Mouse (Mus musculus) frontal cortex, postnatal 36 days (tissue): ENCODE data around the gene Litaf.

Experiments
- DNase-seq, 2 experiments: peaks; one replicate each; pipeline ENCODE4 v3.0.0; 2022; ENCODE audit warnings: low spot score in 2 of 2

Gene Litaf

DNA sequence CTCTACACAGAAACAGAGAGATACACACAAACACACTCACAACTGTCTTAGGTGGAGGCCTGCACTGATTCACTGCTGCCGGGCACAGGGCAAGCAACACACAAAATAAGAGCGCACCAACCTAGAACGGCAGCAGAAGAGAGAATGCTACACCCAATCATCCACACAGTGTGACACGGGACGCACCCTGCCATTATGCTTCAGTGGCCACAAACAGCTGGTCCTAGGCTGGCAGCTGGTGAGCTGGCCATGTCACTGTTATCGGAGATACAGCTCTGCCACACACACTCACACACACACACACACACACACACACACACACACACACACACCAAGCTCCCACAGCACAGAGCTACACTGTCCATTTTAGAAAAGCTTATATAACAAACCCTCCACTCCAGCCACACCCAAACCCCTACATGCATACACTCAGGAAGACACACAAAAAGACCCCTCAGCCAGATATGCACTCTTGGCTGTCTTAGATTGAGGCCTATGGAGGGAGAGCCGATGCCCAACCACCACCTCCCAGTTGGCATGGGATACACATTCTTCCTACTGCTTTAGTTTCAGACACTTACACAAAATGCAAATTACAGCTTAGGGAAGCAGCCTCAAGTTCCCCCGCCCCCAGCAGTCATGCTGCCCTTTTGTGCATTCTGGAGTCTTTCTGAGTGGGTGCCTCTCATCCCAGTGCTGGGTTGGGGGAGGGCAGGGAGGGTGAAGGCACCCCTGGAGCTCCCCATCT lies 108.8 kb downstream of the Litaf start:
- DNase-seq: peak in 1 of 2 experiments; percentile 68

DNA sequence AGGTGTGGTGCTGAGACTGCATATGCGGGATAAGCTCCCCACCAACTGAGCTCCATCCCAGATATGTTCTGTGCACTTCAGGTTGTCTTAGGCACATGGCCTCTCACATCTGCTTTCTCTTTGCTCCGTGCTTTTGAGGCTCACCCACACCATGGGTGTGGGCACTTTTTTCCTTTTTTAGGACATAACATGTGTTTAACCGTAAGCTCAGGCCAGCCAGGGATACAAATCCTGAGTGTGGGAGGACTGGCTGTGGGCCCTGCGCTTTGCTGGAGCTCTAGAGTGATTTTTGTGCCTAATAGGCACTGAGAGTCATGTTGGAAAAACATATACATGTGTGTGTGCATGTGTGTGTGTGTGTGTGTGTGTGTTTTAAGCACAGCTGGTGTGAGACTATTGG lies 110.9 kb downstream of the Litaf start:
- DNase-seq: peak; percentile 50 to 75

DNA sequence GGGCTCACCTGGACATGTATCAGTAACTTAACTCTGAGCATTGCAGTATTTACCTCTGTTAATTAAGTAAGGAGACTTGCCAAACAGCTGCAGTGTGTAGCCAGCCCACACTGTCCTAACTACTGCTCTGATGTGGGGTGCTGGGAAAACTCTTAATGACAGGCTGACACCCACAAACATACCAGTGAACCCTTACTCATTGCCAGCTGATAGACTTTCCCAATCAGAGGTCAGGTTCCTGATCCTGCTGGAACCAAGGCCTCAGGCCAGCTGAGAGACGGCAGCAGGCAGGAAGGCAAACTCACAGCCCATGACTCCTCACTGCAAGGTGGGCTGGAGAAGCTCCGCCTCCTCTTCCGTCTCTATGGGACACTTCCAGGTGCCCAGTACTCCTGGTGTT lies 113.1 kb downstream of the Litaf start:
- no peak for DNase-seq

DNA sequence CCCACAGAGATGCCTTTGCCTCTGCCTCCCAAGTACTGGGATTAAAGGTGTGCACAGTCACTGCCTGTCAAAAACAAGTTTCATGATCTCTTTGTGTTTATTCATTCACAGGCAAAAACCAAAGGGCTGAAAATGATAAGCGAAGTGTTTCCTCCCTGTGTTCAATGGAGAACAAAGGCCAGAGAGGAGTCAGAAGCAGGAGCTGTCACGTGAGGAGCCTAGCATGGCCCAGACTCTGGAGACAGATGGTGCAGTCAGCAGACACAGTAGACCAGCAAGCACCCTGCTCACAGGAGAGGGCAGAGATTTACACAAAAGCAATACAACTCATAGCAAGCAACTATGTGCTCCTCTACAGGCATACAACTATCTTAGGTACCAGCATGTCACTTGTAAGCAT lies 113.9 kb downstream of the Litaf start:
- no peak for DNase-seq

DNA sequence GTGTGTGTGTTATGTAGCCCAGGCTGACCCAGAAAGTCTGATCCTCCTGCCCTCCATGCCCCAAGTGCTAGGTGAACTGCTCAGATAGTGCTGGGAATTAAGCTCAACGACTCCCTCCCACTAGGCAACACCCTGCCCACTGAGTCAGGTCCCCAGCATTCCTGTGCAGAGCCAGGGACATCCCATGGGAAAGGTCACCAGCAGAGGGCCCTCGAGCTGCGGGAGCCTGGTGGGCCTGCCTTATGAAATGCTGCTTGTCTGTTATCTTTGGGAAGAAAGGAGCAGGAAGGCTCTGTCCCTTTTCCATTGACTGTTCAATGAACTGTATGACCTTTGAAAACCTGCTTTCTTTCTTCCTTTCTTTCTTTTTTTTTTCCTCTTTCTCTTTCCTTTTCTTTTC lies 114.4 kb downstream of the Litaf start:
- no peak for DNase-seq

DNA sequence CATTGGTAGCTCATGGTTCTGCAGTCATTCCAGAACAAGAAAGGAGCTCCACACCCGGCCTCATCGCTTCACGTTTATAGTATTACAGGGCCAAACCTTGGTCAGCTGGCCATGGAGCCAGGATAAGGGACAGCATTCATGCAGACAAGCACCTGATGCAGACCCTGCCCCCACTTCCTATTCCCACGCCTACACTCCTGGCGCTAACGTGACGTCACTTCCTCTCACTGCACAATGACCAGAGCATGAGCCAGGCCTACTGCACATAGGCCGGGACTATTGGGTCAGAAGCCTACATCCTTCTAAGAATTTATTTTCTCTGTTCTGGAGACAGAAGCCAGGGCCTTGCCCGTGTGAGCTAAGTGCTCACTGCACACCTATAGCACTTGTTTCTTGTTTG lies 115.4 kb downstream of the Litaf start:
- no peak for DNase-seq

DNA sequence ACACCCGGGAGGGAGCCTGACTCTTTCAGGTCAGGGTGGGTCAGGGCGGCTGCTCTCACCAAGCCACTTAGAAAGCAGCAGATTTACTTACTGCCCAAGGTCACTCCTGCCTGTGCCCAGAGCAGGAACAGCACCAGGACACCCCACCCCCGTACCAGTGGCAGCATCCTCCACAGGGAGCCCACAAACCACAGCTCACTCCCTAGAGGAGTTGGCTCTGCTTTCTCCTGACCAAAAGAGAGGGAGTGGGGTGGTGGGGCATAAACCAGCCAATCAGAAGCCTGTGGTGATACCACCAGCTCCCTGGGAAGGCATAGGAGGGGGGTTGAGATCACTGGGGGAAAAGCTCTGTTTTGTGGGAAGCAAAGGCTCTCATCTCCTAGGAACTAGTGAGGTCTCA lies 118.2 kb downstream of the Litaf start:
- no peak for DNase-seq

DNA sequence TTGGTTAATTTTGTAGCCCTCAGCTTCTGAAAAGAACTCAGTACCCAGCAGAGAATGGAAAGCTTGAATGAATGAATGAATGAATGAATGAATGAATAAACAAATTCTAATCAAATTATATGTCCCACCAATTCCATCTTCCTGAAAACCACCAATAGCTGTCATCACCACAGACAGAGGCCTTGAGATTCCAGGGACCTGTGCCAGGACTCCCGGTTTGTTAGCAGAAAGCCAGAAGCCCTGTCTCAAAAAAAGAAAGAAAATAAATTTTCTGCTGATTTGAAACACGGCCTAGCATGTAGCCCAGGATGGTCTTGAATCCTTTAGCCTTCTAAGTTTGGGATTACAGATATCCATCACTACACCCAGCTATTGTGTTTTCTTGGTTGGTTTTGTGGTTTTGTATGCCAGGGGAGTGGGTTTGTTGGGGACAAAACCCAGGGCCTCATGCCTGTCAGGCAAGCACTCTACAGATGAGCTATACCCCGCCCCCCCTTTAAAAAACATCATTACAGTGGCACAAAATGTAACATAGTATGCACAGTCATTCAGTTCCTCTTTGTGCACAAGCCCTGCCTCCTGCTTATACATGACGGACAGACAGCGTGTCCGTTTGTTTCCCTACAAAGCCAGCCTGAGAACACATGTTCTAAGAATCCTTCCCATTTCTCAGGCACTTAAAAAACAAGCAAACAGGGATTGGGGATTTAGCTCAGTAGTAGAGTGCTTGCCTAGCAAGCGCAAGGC lies 120.4 kb downstream of the Litaf start:
- no peak for DNase-seq

DNA sequence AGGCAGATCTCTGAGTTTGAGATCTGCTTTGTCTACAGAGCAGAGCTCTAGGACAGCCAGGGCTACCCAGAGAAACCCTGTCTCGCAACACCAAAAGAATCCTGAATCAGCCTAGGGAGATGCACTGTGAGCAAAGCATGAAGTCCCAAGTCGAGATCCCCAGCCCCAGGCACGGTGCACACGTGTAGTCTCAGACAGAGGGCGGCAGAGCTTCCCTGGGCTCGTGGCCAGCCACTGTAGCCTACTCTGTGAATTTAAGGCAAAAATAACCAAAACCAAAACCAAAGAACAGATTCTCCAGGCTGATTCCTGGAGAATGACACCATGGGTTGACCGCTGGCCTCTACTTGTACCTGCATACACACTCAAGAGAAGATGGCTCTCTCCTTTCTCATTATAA lies 121.4 kb downstream of the Litaf start:
- no peak for DNase-seq

DNA sequence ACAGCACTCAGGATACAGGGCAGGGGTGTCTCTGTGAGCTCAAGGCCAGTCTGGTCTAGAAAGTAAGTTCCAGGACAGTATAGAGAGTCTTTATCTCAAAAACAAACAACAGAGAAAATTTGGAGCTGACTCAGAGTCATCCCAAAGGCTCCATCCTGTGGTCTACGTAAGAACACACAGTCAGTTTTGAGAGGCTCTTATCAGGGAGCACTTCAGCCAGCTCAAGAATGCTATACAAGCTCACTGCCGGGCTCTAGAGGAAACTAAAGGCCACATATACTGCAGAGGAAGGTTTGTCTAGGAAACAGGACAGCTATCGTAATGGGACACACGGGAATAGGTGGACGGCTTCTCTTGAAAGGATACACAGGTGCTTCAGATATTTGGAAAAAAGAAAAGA lies 122.7 kb downstream of the Litaf start:
- DNase-seq: no peak

DNA sequence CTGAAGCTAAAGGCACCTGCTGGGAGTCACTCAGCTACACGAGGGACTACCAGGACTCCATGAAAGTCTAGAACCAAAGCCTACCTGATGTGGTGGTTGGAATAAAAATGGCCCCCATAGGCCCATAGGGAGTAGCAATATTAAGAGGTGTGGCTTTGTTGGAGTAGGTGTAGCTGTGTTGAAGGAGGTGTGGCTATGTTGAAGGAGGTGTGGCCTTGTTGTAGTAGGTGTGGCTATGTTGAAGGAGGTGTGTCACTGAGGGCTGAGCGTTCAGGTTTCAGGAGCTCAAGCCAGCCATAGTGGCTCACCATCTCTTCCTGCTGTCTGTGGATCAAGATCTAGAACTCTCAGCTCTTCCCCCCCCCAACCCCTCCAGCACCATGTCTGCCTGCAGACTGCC lies 125.3 kb downstream of the Litaf start:
- DNase-seq: no peak

DNA sequence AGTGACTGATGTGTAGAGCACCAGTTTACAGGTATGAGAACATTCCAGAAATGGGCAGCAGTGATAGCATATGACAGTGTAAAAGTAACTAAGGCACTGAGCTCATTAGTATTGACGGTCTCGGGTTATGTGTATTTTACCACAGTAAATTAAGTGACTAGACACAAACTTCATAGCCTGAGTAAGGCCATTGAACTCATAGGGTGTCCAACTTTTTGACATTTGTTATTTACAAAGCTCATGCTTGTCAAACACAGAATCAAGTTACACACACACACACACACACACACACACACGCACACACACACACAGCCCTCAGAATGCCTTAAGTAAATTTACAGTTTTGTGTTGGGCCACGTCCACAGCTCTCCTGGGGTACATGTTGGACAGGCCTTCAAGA lies 126.0 kb downstream of the Litaf start:
- DNase-seq: no peak

DNA sequence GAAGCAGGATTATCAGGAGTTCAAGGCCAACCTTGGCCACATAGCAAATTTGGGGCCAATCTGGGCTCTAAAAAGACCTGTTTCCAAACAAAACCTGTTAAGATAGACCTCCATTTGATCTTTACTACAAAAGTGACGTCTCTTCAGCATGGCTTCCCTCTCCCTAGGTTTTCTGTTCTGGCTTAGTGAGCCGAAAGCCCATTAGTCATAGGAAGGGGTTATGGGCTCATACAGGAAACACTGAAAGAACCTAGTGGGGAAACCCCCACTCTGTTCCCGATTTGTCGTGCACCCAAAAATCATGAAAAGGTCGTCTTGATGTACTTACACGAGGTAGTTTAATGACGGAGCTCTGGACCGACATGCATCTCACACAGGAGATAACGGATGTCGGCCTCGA lies 128.5 kb downstream of the Litaf start:
- DNase-seq: no peak

DNA sequence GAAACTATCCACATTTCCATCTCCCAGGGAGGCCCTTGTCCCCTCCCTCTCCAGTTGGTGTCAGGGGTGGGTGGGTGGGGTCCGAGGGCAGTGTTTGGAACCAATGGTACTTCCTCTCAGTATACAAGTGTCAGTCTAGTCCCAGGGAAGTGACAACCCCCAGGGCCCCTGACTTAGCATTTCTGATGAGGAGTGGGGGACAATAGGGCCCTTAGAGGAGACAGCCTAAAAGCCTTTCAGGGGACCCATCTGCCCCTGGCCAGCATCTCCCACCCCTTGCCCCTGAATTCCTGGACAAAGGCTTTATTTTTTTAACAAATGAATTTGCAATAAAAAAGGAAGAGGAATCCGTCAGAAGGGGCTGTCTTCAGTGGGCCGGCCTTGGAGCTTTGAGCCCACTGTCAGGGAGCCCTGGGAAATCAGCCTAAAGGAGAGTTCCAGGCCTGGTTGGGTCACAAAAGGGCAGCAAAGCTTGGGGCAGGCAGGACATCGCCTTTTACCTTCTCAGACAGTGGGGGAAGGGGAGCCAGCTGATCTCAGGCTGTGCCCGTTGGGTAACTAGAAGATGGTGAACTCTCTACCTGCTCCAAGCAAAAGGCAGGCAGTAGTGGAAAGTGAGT lies 129.1 kb downstream of the Litaf start:
- DNase-seq: no peak

DNA sequence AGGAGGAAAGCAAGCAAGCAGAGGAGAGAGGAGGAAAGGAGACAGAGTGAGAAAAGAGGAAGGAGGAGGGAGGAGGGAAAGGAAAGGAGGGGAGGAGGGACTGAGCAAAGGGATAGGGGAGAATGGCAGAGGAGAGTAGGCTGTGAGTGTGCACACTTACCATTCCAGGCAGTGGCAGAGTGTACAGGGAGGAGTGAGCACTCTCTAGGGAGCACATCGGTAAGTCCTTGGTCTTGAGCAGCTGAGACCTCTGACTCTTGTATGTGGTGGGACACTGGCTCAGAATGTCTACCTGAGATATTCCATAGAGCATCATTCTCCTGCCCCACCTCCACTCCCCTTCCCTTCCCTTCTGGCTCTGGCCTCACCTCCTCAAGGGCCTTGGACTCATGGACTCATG lies 131.9 kb downstream of the Litaf start:
- no peak for DNase-seq

DNA sequence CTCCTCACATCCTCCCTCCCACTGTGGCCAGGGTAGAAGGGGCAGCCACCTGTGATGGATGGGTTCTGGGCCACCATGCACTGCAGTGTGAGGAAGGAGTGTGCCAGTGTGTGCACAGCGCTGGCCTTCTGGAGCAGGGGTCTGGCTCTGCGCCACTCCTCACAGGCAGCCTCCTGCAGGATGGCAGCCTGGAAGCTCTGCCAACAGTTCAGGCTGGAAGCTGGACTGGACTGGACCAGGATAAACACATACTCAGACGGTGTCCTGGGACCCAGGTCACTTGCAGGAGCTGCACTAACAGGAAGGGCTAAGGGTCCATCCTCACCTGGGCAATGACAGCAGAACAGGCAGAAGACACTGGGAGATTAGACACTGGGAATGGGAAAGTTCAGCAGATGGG lies 132.6 kb downstream of the Litaf start:
- DNase-seq: no peak

DNA sequence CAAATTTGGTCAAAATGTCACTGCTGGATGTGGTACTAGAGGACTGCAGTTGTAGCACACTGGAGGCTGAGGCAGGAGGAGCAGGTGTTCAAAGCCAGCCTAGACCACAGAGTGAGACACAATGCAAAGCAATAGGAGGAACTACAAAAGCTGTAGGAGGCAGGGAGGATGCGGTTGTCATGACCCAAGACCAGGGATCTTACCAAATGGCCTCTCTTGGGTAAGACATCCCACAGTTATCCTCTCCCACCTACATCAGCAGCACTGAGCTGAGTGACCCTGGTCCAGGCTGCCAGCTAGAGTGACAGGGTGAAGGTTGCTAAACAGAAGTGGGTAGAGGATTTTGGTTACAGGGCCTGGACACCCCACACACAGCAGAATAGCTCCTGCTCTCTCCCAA lies 138.9 kb downstream of the Litaf start:
- DNase-seq: no peak

DNA sequence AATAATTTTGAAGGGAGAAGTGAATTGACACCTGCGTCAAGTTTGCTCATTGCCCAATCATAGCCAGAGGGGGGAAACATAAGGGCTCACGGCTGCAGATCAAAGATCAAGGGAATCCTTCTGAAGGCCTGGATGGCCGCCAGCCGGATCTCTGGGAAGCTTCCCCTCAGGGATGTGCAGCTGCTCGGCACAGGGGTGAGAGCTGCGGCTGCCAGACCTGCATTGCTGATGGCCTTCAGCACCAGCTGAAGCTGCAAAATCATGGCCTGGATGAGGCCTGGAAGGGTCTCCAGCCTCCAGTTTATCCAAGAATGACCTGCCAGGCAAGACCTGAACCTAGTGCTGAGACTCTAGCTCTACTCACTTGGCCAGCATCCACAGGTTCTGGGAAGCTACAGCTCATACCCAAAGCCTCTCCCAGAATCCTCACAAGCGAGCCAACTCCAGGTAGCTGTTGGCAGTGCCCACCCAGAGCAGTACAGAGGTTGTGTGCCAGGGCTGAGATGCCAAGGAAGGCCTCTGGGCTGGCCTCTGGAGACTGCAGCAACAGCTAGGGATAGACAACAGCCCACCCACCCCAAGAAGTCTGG lies 140.3 kb downstream of the Litaf start:
- peak in 1 of 2 experiments; percentile 3 for DNase-seq

DNA sequence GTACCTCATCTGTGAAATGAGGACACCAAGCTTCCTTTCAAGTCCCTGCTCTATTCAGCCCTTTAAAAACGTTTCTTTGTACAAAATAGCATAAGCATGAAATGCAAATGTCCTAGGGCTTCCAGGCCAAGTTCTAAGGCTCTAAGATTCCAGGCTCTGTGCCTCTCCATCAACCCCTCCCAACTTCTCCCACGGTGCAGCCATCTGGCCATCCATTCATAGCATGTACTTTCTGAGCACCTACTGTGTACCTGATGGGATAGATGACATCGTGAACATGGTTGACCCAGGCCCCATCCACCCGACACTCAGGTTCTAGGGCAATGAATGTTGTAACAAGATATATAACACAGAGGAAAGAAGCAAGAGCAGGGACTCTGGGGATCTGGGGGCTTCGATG lies 142.4 kb downstream of the Litaf start:
- no peak for DNase-seq

DNA sequence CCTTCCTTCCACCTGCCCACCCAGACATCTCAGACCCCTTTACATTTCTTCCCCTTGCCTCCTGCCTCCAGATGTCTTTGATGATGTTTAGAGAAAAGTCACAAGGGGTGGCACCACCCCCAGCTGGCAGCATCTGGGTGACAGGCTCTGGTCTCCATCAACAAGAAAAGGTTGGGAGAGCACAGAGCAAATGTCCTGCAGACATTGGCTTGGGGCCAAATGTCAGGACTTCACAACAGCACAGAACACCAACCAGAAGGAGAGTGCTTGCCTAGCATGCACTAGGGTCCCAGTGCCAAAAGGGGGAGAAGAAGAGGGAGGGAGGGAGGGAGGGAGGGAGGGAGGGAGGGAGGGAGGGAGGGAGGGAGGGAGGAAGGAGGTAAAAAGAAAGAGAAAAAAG lies 146.1 kb downstream of the Litaf start:
- no peak for DNase-seq

DNA sequence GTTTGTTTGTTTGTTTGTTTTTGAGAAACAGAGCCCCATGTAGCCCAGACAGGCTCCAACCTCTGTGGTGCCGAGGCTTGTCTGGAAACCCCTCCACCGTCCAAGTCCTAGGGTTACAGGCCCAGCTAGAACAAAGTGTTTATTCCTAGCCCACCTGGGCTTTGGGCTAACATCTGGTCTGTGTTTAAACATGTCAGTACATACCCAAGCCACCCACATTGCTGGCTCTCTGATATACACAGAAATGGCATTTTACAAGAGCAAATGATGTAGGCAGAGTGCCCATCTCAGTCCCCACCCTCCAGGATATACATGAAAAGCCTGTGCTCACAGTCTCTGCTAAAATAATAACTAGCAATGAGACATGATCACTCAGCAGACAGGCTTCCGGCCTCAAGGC lies 149.7 kb downstream of the Litaf start:
- DNase-seq: no peak

DNA sequence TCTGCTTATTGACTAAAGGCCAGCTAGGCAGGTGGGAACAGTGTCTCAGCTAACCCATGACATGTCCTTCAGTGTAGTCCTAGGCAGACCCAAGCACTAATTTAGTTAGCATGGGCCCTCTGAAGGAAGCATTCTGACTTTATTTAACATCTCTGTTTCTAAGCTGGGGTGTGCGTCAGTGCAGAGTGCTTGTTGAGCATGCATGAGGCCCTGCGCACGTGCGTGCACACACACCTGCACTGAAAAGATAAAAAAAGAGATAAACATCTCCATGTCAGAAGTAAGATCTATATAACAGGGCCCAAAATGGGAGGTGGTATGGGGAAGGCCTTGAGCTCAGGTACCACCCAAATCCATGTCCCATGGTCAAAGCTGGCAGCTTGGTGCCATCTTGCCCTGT lies 150.9 kb downstream of the Litaf start:
- no peak for DNase-seq

DNA sequence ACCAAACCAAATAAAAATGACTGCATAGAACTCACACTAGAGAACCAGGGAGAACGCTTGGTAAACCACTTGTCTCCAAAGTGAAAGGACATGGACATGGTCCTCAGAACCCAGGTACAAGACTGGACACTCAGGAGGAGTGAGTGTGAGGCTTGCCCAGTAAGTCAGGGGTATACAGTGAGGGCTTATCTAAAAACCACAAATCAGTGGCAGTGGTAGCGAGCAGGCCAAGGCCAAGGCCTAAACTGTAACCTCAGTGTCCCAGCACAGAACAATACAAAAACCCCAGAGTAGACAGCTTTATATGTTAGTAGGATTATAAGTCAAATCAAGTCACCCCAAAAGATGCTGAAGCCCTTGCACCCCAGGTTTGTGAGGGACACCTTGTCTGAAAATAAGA lies 154.9 kb downstream of the Litaf start:
- DNase-seq: no peak
